Mouse (Mus musculus): ENCODE data around the gene Tmem87b.

Tmem87b gene

DNA sequence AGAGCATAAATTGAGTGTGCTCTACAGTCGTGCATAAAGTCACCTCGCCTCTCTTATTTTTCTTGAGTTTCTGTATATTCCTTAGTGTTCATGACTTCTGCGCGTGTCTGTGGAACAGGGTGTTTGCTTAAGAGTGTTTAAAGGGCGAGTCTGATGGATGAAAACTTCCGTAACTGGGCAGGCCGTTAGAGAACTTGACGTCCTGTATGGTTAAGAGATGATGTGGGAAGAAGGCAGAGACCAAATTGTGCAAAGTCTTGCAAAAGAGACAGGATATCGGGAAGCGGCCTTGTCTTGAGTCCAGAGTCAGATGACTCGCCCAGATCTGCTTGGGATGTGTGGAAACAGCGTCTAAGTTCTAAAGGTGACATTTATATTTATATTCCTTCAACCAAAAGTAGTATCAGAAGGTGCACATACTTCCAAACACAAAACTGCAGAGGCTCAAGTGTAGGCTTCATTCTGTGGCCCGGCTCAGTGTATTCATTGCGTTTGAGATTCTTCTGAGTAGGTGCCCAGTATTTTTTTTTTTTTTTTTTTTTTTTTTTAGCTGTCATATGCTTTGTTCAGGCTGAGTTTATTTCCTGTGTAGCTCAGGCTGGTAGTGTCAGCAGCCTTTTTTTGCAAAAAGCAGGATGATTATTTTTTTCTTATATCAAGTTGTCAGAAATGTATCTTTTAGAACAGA lies 1.2 kb downstream of the Tmem87b start:
- DNase-seq (ENCODE audit: low read depth, low spot score), result no peak

DNA sequence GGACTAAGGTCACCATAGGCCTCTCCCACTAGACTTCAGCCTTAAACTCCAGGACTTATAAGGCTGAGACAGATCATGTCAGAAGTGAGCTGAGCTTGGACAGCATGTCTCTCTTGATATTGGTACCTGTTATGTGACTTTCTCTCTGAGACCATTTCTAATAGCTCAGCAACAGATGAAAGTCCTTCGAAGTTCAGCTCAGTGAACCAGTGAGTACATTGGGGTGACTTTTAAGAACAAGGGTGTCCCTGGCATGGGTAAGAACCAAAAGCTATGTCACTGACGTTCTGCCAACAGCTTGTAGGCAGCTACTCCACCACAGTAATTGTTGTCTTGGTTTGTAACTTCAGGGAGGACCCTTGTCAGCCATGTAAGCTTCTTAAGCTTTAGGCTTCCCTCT lies 2.7 kb downstream of the Tmem87b start:
- DNase-seq (ENCODE audit: low read depth, low spot score), result no peak

DNA sequence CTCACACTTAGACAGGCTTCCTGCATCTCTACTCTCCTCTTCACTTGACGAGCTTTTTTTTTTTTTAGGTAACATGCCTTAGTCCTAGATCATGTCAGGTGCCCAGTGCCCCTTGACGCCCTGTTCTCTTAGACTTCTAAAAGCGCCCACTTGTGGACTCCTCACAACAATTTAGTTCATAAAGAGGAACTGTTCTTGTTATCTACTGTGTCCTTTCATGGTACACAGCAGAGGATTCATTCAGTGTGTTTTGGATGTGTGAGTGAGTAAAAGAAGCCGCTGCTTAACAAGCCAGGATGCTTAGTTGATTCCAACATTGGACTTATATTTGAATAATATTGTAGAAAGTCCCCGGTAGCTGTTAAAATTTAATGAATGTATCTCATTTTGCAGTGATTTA lies 6.0 kb downstream of the Tmem87b start:
- DNase-seq (ENCODE audit: low read depth, low spot score), result no peak

DNA sequence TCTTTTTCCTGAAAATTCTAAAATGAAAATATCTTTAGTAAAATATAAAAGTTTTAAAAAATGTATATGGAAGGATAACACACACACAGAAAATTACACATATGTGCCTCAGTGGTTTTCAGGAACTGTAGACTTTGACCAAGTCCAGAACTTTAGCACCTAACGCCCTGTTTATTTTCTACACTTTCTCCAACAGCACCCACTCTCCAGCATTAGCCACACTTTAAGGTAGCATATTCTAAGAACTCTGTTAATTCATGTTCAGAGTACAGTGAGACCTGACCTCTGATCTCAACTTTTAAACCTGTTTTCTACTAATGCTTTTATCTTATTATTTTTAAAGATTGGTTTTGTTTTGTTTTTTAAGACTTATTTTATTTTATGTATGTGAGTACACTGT lies 9.9 kb downstream of the Tmem87b start:
- no peak for DNase-seq (ENCODE audit: low read depth, low spot score)

DNA sequence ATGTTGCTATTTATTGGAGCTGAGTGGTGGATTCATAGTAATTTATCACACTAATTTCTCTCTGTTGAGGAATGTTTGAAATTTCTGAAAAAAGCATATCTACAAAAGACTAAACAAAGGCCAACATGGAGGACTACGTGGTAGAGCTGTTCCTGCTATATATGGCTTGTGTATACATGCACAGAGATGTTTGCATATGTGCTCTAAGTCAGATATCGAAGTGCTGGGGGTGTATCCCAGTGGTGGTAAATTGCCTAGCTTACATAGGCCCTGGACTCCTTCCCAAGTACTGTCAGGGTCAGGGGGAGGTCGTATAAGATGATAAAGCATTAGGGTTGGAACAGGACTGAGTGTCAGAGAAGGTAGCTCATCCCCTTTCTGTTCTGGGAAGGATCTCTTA lies 14.7 kb downstream of the Tmem87b start:
- DNase-seq (ENCODE audit: low read depth, low spot score), result no peak

DNA sequence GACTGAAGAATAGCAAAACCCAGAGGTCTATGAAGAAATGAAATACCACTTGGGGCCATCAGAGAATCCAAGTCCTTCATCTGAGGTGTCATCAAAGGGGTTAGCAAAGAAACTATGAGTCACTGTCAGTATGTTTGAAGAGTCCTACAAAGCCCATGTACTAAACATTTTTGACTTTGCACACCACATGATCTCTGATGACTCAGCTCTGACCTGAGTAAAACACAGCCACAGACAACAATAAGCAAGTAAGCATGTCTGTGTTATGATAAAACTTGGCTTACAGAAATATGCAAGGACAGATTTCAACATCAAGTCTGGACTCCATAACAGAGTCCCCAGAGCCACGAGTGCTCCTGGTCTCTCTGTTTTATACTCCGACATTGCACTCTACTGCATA lies 15.1 kb downstream of the Tmem87b start:
- DNase-seq (ENCODE audit: low read depth, low spot score), result no peak

DNA sequence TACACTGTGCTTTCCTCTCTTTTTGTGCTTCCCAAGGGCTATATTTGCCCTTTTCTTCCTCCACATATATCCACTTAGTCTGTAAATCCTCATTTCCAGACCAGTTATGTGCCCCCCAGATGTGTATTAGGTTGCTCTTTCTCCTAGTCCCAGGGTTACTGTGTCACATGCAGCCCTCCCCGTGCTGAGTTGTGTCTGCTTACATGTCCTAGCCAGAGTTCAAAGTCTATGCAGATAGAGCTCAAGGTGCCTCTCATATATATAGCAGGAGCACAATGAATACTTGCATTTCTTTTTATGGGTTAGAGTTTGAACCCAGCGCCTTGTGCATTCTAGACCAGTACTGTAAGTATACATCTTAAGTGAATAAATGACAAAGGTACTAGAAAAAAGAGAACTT lies 15.5 kb downstream of the Tmem87b start:
- no peak for DNase-seq (ENCODE audit: low read depth, low spot score)

DNA sequence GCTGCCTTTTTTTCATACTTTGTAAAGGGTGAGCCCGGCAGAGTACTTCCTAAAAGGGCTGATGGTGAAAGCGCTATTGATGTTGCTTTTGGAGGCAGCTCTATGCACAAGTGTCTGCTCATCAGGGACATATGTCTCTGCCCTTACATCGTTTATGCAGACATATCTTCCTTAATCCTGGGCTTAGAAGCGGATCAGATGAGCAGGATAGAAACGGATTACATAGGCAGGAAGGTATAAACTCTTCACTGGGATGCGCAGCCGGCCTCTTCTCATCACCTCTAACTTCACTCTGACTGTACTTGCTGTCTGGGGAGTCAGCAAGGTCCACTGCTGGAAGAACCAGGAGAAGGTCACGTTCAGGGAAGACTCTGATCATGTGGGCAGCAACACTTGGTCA lies 19.6 kb downstream of the Tmem87b start:
- no peak for DNase-seq (ENCODE audit: low read depth, low spot score)

DNA sequence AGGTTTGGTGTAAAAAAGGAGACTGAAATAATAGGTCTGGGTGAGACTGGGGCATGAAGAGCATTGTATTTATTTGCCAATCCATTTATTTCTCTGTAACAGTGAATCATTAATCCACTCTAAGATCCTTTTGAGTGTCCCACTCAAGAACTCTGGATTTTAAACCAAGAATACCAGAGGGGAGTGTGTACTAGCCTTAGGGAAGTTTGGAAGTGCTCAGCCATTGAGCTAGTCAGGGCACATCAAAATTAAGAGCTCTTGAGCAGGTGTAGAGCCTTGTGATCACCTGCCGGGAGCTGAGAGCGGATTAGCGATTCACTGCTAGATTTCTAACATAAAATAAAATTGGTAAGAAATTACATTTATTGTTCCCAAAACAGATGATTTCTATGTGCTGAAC lies 20.7 kb downstream of the Tmem87b start:
- no peak for DNase-seq (ENCODE audit: low read depth, low spot score)

DNA sequence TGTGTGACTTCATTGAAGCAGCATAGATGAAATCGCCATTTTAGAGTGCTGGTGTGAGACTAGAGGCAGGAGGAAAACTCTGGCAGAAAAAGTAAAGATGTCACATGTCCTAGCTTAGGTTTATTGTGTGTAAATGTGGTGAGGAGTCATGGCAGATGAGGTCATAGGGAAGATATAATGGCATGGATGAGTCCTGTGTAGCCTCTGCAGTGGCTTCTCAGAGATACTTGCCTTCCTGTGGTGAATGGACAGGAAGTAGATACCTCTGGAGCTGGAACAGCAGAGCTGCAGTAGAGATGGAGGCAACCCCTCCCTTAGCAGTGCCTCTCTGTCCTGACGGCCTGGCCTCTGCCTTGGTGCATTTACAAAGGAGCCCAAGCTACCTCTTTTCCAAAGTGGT lies 21.6 kb downstream of the Tmem87b start:
- no peak for DNase-seq (ENCODE audit: low read depth, low spot score)

DNA sequence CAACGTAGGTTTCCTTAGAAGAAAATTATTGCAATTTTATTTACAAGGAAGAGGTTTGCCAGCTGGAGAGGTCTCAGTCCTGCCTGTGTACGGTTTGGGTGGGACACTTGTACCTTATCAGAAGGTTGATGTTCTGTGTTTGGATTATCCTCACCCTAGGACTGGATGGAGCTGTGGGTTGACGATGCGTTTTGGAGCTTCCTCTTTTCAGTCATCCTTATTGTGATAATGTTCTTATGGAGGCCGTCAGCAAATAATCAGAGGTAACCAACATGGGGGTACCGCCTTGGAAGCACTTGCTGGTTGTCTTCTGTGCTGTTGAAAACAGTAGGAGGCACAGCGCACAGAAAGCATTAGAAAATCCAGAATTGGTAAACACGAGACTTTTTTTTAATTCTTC lies 24.5 kb downstream of the Tmem87b start:
- DNase-seq (ENCODE audit: low read depth, low spot score), result no peak

DNA sequence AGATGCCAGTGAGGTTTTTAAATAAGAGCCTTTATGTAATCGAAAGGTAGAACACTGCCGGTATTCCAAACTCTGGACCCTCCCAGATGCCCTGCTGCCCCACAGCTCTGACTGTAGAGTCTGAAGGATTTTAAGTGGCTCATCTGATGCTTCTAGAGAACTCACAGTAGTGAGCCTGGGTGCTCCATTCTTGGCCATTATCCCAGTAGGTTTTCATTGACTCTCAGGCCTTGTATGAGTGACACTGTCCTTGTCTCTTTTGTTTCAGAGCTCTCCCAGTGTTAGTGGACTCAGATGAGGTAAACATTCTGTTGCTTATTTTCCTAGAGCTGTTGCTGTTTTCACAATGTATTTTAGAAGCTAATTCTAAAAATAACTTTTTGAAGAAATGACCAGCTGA lies 32.1 kb downstream of the Tmem87b start:
- no peak for DNase-seq (ENCODE audit: low read depth, low spot score)

DNA sequence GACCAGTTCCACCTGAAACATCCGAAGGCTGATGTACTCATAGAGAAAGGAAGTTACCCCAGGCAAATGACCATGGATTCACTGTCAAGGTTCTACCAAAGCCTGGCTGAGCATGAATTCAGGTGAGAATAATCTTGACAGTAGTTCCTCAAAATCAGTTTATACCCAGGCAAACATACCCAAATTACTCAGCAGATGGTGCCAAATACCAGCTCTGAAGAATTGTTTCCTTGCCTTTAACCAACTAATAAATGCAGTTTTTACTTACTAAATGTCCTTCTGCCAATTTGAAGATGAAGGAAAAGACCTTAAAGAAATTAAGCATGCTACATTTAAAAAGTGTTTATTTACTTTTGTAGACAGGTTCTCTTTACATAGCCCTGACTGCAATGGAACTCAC lies 38.8 kb downstream of the Tmem87b start:
- no peak for DNase-seq (ENCODE audit: low read depth, low spot score)

DNA sequence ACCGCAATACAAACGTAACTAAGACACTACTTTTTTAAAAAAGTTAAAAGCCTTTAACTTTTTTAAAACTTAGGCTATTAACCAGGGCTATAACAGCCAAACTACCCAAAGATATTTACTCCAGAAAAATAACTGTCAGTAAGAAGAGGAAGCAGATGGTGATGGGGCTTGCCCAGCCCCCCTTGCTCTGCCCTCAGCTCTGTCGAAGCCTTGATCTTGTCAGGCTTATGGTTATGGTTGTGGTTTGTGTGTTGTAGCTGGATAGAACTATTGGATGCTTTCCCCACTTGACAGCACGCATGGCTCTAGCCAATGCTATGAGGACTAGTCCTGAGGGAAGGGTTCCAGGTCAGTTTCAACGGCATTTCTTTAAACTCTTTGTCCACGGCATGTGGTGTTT lies 41.0 kb downstream of the Tmem87b start:
- no peak for DNase-seq (ENCODE audit: low read depth, low spot score)

DNA sequence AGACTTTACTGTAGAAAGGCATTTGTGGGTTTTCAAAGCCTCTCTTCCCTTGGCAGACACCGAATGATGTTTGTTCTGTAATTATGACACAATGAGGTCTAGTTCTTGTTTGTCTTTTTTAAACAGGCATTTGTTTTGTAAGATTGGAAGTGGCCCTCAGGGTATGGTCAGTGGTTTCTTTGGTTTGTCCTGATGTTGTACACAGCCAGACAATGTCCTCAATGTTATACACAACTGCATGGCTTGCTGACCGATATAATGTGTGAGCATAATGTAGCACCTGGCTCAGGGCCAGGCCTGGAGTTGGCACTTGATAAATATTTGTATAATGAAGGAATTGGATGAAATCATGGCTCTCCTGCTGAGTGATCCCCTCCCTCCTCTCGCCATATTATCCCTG lies 41.9 kb downstream of the Tmem87b start:
- DNase-seq (ENCODE audit: low read depth, low spot score), result no peak

DNA sequence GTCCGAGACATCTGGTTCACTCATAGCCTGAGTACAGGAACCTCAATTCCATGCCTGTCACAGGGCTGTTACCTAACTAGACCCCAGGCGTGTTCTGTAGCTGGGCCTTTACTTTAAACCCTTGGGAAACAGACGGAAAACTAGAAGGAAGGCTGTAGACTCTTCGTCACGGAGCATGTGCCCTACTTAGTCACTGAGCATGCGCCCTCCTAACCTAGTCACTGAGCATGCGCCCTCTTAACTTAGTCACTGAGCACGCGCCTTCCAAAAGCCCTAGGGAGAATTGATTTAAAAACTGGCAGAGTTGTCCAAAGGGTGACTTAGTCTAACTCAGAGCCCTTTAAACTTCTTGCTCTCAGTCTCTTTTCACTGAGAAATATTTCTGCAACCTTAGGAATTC lies 44.7 kb downstream of the Tmem87b start, which contains the start of gene Fbln7:
Fbln7 (plus strand) TSS at position 346 of the 400 bp plus-strand sequence.
- no peak for DNase-seq (ENCODE audit: low read depth, low spot score)

DNA sequence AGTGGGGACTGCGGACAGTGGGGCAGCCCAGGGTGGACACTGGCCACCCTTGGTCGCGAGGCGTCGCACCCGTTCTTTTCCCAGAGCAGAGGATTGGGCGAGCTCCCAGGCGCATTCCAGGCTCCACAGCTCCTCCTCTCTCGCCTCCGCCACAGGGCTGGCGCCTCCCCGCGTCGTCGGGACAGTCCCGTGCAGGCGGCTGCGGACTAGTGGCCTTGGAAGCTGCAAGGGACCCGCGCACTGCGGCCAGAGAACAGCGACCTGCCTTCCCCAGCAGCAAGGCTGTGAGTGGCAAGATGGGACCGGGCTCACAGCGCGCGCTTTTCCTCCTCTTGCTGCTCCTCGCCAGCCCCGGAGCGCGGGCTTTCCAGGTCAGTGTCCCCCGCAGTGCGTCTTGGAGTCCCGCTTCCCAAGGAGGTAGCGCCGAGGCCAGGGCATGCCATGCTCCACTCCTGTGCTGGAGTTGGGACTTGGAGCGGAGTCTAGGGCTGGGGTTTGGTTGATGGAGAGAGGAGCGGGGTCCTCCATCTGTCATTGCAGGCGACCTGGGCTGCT lies 45.9 kb downstream of the Tmem87b start:
- no peak for DNase-seq (ENCODE audit: low read depth, low spot score)

DNA sequence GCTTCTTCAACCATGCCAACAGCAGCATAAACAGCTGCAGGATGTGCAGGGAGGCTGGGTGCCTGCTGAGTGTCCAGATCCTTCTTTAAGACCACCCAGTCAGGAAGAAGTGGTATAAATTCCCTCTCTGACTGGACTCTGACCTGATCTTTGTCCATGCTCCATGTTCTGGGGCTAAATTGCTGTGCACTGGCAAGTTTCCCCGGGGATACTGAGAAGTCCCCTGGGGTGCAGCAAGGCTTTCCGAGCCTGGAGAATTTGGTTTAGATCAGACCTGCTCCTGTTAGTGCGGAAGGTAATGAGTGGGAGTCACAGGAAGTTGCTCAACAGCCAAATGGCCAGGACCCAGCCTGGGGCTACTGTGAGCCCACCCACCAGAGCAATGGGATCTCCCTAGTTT lies 47.1 kb downstream of the Tmem87b start:
- DNase-seq (ENCODE audit: low read depth, low spot score), result no peak

DNA sequence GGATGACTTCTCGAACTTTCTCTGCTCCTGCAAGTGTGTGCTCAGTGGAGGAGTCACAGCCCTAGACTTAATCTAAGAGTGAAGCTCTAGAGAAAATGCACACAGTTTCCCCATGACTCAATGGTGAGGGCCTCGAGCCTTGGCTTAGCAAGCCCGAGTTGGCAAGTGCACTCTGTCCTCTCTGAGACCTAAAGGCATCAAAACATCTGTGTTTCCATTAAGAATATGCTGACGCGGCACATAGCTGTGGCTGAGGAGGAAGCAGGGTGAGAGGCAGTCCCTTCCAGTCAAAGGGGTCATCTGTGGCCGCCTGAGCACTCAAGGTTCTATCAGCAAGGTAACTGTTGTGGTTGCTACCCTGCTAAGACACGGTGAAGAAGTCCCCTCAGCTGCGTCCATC lies 53.7 kb downstream of the Tmem87b start:
- no peak for DNase-seq (ENCODE audit: low read depth, low spot score)

DNA sequence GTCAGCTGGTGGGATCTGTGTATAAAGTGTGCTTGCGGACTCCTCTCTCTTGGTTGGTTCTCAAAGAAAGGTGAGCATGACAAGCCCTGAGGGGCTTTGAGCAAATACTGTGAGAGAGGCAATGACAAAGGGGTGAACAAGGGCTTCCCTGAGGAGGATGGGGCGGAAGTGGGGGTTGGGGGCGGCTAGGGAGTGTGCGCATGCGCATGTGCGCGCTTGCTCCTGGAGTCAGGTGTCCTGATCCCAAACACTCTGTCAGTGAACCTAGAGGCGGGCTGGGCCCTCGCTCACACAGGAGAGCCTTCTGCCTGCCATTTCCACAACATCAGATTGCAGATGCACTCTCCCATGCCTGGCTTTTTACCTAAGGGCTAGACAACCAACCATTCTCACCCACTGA lies 54.3 kb downstream of the Tmem87b start:
- DNase-seq (ENCODE audit: low read depth, low spot score), result no peak

DNA sequence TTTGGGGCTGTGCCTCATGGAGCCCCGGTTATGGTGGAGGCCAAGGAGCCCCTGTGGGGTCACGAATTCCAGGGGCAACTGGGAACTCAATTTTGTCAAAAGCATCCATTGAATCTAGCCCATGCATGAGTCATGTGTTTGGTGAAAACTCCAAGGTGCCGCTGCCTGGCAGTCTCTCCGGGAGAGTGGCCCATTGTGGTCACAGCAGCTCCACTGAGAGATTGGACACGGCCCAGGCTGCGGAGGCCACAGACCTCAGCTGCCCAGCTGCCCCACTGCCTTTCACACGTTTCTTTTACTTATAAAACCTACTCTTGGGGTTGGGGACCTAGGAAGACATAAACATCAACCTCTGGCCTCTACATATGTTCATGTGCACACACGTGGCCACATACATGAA lies 57.6 kb downstream of the Tmem87b start:
- no peak for DNase-seq (ENCODE audit: low read depth, low spot score)

DNA sequence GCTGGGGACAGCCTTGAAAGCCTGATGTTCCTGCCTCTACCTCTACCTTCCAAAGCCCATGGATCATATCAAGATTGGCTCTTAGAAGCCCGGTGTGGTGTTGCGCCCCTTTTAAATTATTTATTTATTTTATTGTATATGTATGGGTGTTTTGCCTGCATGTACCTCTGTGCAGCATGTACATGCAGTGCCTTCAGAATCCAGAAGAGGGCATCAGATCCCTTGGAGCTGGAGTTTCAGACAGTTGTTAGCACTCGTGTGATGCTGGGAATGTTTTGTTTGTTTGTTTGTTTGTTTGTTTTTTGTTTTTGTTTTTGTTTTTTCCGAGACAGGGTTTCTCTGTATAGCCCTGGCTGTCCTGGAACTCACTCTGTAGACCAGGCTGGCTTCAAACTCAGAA lies 63.3 kb downstream of the Tmem87b start:
- DNase-seq (ENCODE audit: low read depth, low spot score), result no peak

DNA sequence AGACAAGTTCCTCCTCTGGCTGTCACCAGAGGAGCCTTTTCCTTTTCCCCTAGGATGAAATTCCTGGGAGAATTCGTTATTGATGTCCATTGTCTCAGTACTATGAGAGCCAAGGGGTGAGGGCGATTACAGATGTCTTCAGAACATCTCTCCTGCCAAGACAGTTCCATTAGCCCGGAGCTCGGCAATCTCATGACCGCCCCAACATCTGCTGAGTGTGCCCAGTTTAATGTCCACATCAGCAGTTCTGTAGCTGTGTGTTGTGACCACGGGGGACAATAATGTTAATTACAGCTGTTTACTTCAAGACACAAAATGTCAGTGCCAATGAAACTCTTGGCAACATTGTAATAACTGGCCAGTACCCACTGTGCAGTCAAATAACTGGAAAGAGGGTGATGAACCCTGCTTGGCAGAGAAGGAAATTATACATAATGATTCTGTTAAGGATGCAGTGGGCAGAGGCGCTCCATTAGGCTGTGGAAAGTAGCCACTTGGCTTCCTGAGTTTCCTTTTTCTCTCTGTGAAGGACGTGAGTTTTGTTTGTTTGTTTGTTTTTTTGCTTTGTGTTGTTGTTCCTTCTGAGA lies 67.4 kb downstream of the Tmem87b start:
- DNase-seq (ENCODE audit: low read depth, low spot score), result no peak

All from c-Kit-negative CD71-positive TER-119-positive erythroid progenitor cells, embryonic 14.5 days (primary cell).